Mouse (Mus musculus): ENCODE data around the gene Spata31d1b.

DNA sequence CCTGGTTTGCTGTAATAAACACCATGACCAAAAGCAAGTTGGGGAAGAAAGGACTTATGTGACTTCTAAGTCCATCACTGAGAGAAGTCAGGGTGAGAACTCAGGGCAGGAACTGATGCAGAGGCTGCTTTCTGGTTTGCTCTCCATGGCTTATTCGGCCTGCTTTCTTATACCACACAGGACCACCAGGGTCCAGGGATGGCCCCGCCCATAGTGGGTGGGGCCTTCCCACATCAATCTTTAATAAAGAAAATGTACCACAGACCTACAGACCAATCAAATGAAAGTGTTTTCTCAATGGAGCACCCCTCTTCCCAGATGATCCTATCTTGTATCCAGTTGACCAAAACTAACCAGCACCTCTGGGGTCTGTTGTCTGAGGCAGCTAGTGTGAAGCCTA lies 40.6 kb upstream of the Spata31d1b start:
- TF ChIP-seq CTCF (conservative IDR thresholded peaks at IDR 0.05; ENCODE audit: low read length) (no peak; the same call in 1 of the 2 replicates), NANOG (IDR thresholded peaks at IDR 0.05; ENCODE audit: borderline replicate concordance, low read length) (no peak), POU5F1 (IDR thresholded peaks at IDR 0.05; ENCODE audit: borderline replicate concordance, low read length) (no peak)
